Mouse (Mus musculus) cerebellum, adult 2 months (tissue): ENCODE results near the gene Kcnj4.

Experiments
- CTCF ChIP-seq: fragments of 200-500 bp; IDR thresholded peaks from 2 replicates; pipeline ENCODE4 v1.5.1; 2011; ENCODE audit warnings: low read depth, mild to moderate bottlenecking, control low read depth, low read length, moderate library complexity, borderline replicate concordance; ENCODE audit not compliant: insufficient read depth
- POLR2A ChIP-seq: fragments of 200-500 bp; IDR thresholded peaks from 2 replicates; pipeline ENCODE4 v1.6.1; 2011; ENCODE audit warnings: low read length, control low read depth, borderline replicate concordance; ENCODE audit not compliant: insufficient read depth

- TF ChIP-seq CTCF (no peak), POLR2A (no peak)
Observed at GRCm38 (mm10) chr15:79440223-79440622, 64.8 kb downstream of the Kcnj4 start.
